Mouse (Mus musculus) liver, postnatal 0 days (tissue): ENCODE measurements around the gene Spink2.

Experiments used
- CTCF ChIP-seq: sonication (generic); IDR thresholded peaks from 2 replicates; pipeline ENCODE4 v1.5.1; 2016; ENCODE audit warnings: antibody characterized with exemption, low read depth
- EP300 ChIP-seq: IDR thresholded peaks from 2 replicates; pipeline ENCODE4 v1.6.1; 2016; ENCODE audit warnings: antibody characterized with exemption, low read depth, mild to moderate bottlenecking

GRCm38 (mm10) chr5:77250083-77250482 lies 38.8 kb upstream of the Spink2 start:
- no peak for TF ChIP-seq CTCF
- TF ChIP-seq EP300 = no peak
